Mouse (Mus musculus) midbrain, embryonic 13.5 days (tissue): ENCODE measurements around the gene Adgrb2. TPM values are rescaled to one million over a fixed set of nuclear protein-coding genes. Genes with fewer than 3 reads are reported as not detected.

ENCODE experiments used
- ATAC-seq: fragments of 200-750 bp; cut with Nextera tagmentation; 2 replicates; pipeline ENCODE4 v1.8.0; 2017; ENCODE audit warnings: mild to moderate bottlenecking, moderate TSS enrichment, moderate library complexity
- H3K27ac ChIP-seq: fragments of 300-500 bp; sonication (generic); 2 replicates; pipeline ENCODE4 v1.5.1; 2015; ENCODE audit warnings: inconsistent platforms, mild to moderate bottlenecking, moderate library complexity
- H3K27me3 ChIP-seq: fragments of 300-500 bp; sonication (generic); 2 replicates; pipeline ENCODE4 v1.6.1; 2015; ENCODE audit warnings: mild to moderate bottlenecking, inconsistent platforms
- H3K36me3 ChIP-seq: fragments of 300-500 bp; sonication (generic); 2 replicates; pipeline ENCODE4 v1.6.1; 2015; ENCODE audit warnings: mild to moderate bottlenecking, inconsistent platforms
- H3K4me1 ChIP-seq: fragments of 300-500 bp; sonication (generic); replicated peaks from 2 replicates; pipeline ENCODE4 v1.6.1; 2015; ENCODE audit warnings: inconsistent platforms
- H3K4me2 ChIP-seq: fragments of 300-500 bp; sonication (generic); replicated peaks from 2 replicates; pipeline ENCODE4 v1.6.1; 2015; ENCODE audit warnings: moderate library complexity, mild to moderate bottlenecking, inconsistent platforms
- H3K4me3 ChIP-seq: fragments of 300-500 bp; sonication (generic); replicated peaks from 2 replicates; pipeline ENCODE4 v1.5.1; 2015; ENCODE audit warnings: mild to moderate bottlenecking, inconsistent platforms
- H3K9ac ChIP-seq: fragments of 300-500 bp; sonication (generic); replicated peaks from 2 replicates; pipeline ENCODE4 v1.6.1; 2015; ENCODE audit warnings: mild to moderate bottlenecking, inconsistent platforms
- H3K9me3 ChIP-seq: fragments of 300-500 bp; sonication (generic); 2 replicates; pipeline ENCODE4 v1.6.1; 2016; ENCODE audit warnings: mild to moderate bottlenecking, inconsistent platforms
- WGBS: fragments of 180-500 bp; shearing (Covaris S2); methylation state at CpG from one replicate; pipeline ENCODE4 v1.1.7; 2015; 5-methylcytosine and 5-hydroxymethylcytosine counted together
- polyA plus RNA-seq: library from polyadenylated mRNA; unstranded; fragments of >200 nt; fragmentation: Nextera tagmentation; extraction: Ambion mirVana; gene quantifications from 2 replicates; pipeline ENCODE4 v1.2.1, GENCODE M21; 2015

The Adgrb2 gene
- polyA plus RNA-seq, 1 experiment from 2014 or later, result 11.0 TPM

GRCm38 (mm10) chr4:130055160-130056010, 70.7 kb downstream of the Adgrb2 start:
- 79% methylated on average over 14 of the region's 14 CpGs for WGBS
- Histone ChIP-seq H3K27ac (no peak overlapping the region; the same call in 1 of the 2 replicates), H3K36me3 (no peaks in the 10 kb centered on the region), H3K4me1 (peaks cover 22% of the 10 kb centered on the region), H3K4me3 (no peak overlapping the region), H3K9me3 (no peaks in the 10 kb centered on the region), H3K27me3 (no peaks in the 10 kb centered on the region), H3K4me2 (no peak overlapping the region), H3K9ac (no peak overlapping the region)
- no peak for ATAC-seq

- ATAC-seq, result no peak
- no peaks in the 10 kb centered on the region for H3K27me3 ChIP-seq
- H3K4me1 ChIP-seq, result peaks cover 22% of the 10 kb centered on the region
- no peaks in the 10 kb centered on the region for H3K36me3 ChIP-seq
- H3K4me3 ChIP-seq, result no peak overlapping the region
- no peak overlapping the region for H3K9ac ChIP-seq
- H3K4me2 ChIP-seq, result no peak overlapping the region
- no peak overlapping the region; the same call in none of the 2 replicates for H3K27ac ChIP-seq
- no peaks in the 10 kb centered on the region for H3K9me3 ChIP-seq
- 57% methylated on average over 3 of the region's 3 CpGs for WGBS
Observed at GRCm38 (mm10) chr4:130056011-130056322, 71.3 kb downstream of the Adgrb2 start.

- Histone ChIP-seq H3K9me3 (no peaks in the 10 kb centered on the region), H3K4me3 (no peak overlapping the region), H3K9ac (no peak overlapping the region), H3K27me3 (no peaks in the 10 kb centered on the region), H3K27ac (peak overlapping the region; percentile 48; the same call in 1 of the 2 replicates), H3K4me2 (no peak overlapping the region), H3K4me1 (peaks cover 22% of the 10 kb centered on the region), H3K36me3 (no peaks in the 10 kb centered on the region)
- 44% methylated on average over 3 of the region's 3 CpGs for WGBS
- ATAC-seq, result no peak
Observed at GRCm38 (mm10) chr4:130056471-130056870, 71.8 kb downstream of the Adgrb2 start.

- Histone ChIP-seq H3K4me2 (no peak overlapping the region), H3K4me3 (no peak overlapping the region), H3K36me3 (no peaks in the 10 kb centered on the region), H3K4me1 (peaks cover 7% of the 10 kb centered on the region), H3K27ac (no peak overlapping the region), H3K9ac (no peak overlapping the region), H3K9me3 (no peaks in the 10 kb centered on the region), H3K27me3 (no peaks in the 10 kb centered on the region)
- no peak for ATAC-seq
Observed at GRCm38 (mm10) chr4:130060937-130061336, 76.3 kb downstream of the Adgrb2 start.

- H3K4me3 ChIP-seq, result no peak overlapping the region
- H3K4me1 ChIP-seq, result no peaks in the 10 kb centered on the region
- no peaks in the 10 kb centered on the region for H3K27me3 ChIP-seq
- 81% methylated on average over 7 of the region's 7 CpGs for WGBS
- H3K36me3 ChIP-seq, result no peaks in the 10 kb centered on the region
- H3K27ac ChIP-seq, result no peak overlapping the region
- ATAC-seq, result no peak
- no peaks in the 10 kb centered on the region for H3K9me3 ChIP-seq
- H3K4me2 ChIP-seq, result no peak overlapping the region
- H3K9ac ChIP-seq, result no peak overlapping the region
Observed at GRCm38 (mm10) chr4:130063191-130063590, 78.5 kb downstream of the Adgrb2 start.

- no peak overlapping the region for H3K4me3 ChIP-seq
- H3K4me2 ChIP-seq, result no peak overlapping the region
- no peak overlapping the region for H3K9ac ChIP-seq
- 15% methylated on average over 8 of the region's 8 CpGs for WGBS
- H3K27me3 ChIP-seq, result no peaks in the 10 kb centered on the region
- no peaks in the 10 kb centered on the region for H3K36me3 ChIP-seq
- no peaks in the 10 kb centered on the region for H3K4me1 ChIP-seq
- no peak overlapping the region for H3K27ac ChIP-seq
- no peak for ATAC-seq
- H3K9me3 ChIP-seq, result no peaks in the 10 kb centered on the region
Observed at GRCm38 (mm10) chr4:130066816-130067215, 82.1 kb downstream of the Adgrb2 start.

- Histone ChIP-seq H3K4me3 (no peak overlapping the region), H3K4me1 (peaks cover under 1% of the 10 kb centered on the region; the same call in 1 of the 2 replicates), H3K27me3 (peaks cover 7% of the 10 kb centered on the region; the same call in 1 of the 2 replicates), H3K9me3 (no peaks in the 10 kb centered on the region), H3K9ac (no peak overlapping the region), H3K27ac (no peak overlapping the region), H3K4me2 (no peak overlapping the region), H3K36me3 (no peaks in the 10 kb centered on the region)
- no peak for ATAC-seq
- WGBS, result 60% methylated on average over 3 of the region's 3 CpGs
Observed at GRCm38 (mm10) chr4:130070523-130070922, 85.9 kb downstream of the Adgrb2 start.

- ATAC-seq, result no peak
- H3K4me2 ChIP-seq, result no peak overlapping the region
Observed at GRCm38 (mm10) chr4:130071758-130072157, 87.1 kb downstream of the Adgrb2 start.

More at GRCm38 (mm10) chr4:130071758-130072157, 87.1 kb downstream of the Adgrb2 start:
- H3K9me3 ChIP-seq, result no peaks in the 10 kb centered on the region
- 92% methylated on average over 2 of the region's 2 CpGs for WGBS
- no peak overlapping the region for H3K4me3 ChIP-seq
- H3K27me3 ChIP-seq, result peaks cover 8% of the 10 kb centered on the region; the same call in 1 of the 2 replicates
- H3K9ac ChIP-seq, result no peak overlapping the region
- H3K36me3 ChIP-seq, result no peaks in the 10 kb centered on the region
- peaks cover 13% of the 10 kb centered on the region for H3K4me1 ChIP-seq
- no peak overlapping the region for H3K27ac ChIP-seq

Other genes starting within 250 kb of the Adgrb2 start
- gene Khdrbs1, start 242.6 kb upstream of the Adgrb2 start, polyA plus RNA-seq, result 180 and 182 TPM in 2 replicates
- gene Ptp4a2, start 173.7 kb upstream of the Adgrb2 start, polyA plus RNA-seq, result 287 and 316 TPM in 2 replicates
- not detected in 2 replicates for gene Spocd1, start 55.6 kb upstream of the Adgrb2 start, polyA plus RNA-seq
- 2.9 and 3.4 TPM in 2 replicates for gene Col16a1, start 63.0 kb downstream of the Adgrb2 start, polyA plus RNA-seq
- gene Pef1, start 117.7 kb downstream of the Adgrb2 start, polyA plus RNA-seq, result 65.3 and 72.0 TPM in 2 replicates
- gene Hcrtr1, start 154.5 kb downstream of the Adgrb2 start, polyA plus RNA-seq, result 0.41 and 0.94 TPM in 2 replicates
- gene Tinagl1, start 190.3 kb downstream of the Adgrb2 start, polyA plus RNA-seq, result 2.4 and 2.5 TPM in 2 replicates
- 0.24 TPM in 1 of 2 replicates, not detected in the other for gene Gm853, start 237.5 kb downstream of the Adgrb2 start, polyA plus RNA-seq